Mouse (Mus musculus) embryo, embryonic 11.5 days (tissue): Measurements from ENCODE around the gene Rnf223.

ENCODE experiments used
- DNase-seq: peaks from one replicate; pipeline ENCODE4 v3.0.0-alpha.2; 2012; ENCODE audit warnings: low read depth, low spot score

Gene Rnf223

GRCm38 (mm10) chr4:156130436-156130835 is at the start of gene Rnf223:
Rnf223 (plus strand) TSS chr4:156130513.
- DNase-seq: no peak

- no peak for DNase-seq
Measured at GRCm38 (mm10) chr4:156082621-156083234, 47.6 kb upstream of the Rnf223 start.

DNA sequence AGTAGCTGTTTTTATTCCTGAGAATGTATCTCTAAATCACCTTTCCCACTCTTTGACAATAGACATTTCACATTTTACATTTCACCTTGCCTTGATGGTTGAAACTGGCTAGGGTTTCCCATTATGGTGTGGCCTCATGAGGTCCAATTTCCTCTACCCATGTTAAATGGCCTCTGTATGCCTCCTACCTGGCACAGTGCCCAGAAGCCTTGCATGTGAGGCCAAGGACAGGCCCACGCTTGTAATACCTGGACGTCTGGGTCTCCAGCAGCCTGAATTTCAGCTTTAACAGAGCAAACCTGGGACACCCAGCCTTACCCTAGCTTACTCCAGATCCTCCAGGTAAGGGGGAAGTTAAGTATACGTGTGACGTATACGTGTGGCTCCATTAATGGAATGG is 47.0 kb upstream of the Rnf223 start:
- no peak for DNase-seq

DNA sequence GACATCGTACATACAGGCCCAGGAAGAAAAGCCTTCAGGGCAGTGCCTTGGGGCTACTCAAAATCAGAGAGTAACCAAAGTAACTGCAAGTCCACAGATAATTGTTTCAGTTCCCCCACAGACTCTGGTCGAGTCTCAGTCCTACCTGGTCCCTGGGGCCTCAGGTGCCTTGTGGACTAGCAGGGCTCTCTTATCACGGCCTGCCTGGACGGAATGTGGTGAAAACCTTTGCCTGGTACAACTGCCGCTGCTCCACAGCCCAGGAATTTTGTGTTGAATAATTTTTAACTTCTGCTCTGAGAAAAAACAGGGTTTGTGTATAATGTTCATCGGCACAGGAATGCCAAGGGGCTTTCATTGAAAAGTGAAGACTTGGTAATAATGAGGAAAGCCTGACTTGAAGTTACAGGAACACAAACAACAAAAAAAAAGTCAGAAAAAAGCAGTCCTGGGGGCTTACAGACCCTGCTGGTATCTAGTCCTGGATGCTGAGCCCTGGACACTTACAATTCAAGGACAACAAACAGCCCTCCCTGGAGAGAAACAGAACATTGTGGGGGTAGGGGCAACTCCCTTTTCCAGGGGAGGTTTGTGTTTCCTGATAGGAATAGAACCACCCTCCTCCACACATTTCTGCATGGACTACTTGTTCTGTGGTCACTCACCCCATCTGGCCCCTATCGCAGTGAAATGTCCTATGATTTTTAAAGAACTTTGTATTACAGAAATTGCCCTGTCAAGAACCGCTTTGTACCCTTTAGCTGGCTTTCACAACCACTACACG is 46.0 kb upstream of the Rnf223 start:
- DNase-seq: no peak

DNA sequence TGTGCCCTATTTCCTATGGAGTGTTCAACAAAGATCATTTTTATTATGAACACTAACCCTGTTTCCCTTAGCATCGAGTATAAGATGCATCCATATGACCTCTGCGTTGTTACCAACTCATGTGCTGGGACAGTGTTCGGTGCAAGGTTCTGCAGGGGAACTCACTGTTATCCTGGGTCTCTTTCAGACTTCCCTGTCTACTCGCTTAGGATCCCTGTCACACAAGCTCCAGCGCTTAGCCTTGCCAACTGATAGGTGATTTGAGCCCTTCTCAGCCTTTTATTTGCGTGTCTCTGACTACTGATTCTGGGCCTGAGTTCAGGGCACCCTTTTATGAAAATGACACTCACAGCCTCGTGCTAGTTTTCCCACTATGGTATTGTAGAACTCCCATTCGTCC is 45.1 kb upstream of the Rnf223 start:
- DNase-seq: no peak

DNA sequence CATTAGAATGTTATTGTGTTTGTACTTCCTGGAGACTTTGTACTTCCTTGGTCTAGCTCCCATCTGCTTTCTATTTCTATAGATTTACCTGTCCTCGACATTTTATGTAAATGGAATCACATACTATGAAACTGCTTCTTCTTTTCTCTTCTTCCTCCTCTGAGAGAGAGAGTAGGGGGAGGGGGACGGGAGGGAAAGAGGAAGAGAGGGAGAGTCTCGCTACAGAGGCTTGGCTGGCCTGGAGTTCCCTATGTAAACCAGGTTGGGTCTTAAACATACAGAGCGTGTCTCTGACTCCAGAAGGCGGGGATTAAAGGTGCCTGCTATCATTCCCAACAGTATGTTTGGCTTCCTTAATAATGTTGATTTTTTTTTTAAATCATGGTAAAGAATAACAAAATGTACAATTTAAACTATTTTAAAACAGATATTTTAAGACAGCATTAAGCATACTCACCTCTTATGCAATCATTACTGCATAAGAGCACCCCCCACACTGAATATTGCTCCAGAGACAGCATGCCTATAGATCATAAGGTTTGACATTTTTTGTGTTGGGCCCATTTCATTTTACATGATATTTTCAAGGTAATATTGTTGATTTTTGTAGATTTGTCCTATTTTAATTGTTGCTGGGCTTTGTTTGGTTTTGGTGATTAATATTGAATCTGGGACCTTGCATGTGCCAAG is 42.8 kb upstream of the Rnf223 start:
- no peak for DNase-seq

DNA sequence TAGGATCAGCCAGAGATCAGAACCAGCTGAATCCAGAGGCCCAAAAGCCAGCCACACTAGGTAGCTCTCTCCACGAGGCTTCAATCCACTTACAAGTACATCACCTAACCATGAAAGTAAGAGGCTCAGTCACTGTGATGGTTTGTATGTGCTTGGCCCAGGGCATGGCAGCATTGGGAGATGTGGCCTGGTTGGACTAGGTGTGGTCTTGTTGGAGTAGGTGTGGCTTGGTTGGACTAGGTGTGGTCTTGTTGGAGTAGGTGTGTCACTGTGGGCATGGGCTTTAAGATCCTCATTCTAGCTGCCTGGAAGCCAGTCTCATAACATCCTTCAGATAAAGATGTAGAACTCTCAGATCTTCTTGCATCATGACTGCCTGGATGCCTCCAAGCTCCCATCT is 39.1 kb upstream of the Rnf223 start:
- DNase-seq: no peak

GRCm38 (mm10) chr4:156092765-156093164 is 37.5 kb upstream of the Rnf223 start:
- no peak for DNase-seq

DNA sequence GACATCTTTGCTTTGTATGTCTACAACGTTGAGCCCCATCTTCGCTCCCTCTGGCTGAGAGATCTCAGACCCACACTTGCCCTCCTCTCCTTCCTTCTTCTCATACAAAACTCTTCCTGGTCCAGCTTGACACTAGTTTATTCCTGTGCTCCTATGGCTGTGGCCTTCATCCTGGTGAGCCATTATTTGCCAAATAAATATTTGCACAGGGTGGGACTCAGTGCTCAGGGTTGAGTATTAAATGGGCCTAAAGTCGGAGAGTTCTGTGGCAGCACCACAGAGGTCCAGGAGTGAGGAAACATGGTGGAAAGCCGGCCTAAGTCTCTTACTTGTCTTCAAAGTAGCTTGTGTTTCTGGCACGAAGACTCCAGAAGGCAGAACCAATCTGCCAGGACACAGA is 36.6 kb upstream of the Rnf223 start:
- DNase-seq: no peak

DNA sequence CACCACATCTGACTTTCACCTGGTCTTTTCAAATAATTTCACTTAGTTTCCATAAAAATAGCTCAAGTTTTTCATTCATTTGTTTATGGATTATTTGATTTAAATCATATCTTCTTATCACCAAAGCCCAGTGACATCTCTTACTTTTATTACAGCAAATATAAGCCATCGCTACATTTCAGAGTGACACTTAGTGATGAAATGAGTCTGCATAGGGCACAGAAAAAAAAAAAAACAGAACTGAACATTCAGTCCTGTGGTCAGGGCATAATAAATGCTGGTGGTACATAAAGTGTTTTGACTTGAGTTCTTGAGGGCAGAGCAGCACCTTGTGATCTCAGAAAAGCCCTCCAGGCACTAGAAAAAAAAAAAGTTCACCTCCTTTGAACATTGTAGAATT is 34.1 kb upstream of the Rnf223 start:
- DNase-seq: no peak

DNA sequence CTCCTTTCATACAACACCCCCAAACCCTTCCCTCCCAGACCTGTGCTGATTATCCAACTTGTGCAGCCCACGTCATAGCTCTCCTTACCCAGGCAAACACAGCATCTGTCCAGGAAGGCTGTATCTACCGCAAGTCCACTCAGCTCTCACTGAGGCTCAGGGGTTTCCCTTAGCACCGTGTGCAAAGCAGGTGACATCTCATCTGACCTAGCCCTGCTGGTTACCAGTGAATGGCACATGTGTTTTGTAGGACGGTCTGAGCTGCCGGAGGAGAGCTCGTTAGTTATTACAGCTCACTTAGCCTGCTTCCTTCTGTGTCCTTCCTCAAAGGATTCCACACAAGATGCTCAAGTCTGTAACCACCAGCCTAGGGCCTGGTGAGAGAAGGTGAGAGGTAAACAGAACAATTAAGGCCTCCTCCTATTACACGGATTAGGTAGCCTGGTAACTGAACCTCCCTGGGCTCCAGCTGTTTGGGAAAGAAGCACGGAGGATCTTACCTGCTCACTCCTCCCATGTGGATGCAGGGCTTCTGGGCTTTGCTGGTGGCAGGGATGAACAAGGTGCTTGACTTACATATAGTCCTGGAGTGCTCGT is 32.4 kb upstream of the Rnf223 start:
- DNase-seq: no peak

DNA sequence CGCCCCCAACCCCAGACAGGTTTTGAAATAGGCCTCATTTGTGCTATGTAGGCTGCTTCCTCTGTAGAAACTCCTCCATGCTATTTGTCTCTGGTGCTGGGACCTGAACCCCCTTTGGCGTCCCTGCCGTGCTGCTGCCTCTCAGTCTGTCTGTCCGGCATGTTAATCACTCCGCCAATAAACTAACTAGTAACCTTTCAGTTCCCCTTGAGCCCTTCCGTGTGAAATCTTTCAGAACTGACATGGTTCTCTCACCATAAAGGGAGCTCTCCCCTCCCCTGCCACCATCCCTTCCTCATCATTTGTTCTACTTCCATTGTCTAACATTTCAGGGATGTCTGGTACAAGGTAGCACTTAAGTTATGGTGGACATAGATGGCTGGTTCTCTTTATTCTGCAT is 30.9 kb upstream of the Rnf223 start:
- no peak for DNase-seq

- no peak for DNase-seq
Measured at GRCm38 (mm10) chr4:156100501-156100900, 29.8 kb upstream of the Rnf223 start.

GRCm38 (mm10) chr4:156101481-156101903 is 28.8 kb upstream of the Rnf223 start:
- no peak for DNase-seq

- no peak for DNase-seq
Measured at GRCm38 (mm10) chr4:156103342-156103741, 27.0 kb upstream of the Rnf223 start.

DNA sequence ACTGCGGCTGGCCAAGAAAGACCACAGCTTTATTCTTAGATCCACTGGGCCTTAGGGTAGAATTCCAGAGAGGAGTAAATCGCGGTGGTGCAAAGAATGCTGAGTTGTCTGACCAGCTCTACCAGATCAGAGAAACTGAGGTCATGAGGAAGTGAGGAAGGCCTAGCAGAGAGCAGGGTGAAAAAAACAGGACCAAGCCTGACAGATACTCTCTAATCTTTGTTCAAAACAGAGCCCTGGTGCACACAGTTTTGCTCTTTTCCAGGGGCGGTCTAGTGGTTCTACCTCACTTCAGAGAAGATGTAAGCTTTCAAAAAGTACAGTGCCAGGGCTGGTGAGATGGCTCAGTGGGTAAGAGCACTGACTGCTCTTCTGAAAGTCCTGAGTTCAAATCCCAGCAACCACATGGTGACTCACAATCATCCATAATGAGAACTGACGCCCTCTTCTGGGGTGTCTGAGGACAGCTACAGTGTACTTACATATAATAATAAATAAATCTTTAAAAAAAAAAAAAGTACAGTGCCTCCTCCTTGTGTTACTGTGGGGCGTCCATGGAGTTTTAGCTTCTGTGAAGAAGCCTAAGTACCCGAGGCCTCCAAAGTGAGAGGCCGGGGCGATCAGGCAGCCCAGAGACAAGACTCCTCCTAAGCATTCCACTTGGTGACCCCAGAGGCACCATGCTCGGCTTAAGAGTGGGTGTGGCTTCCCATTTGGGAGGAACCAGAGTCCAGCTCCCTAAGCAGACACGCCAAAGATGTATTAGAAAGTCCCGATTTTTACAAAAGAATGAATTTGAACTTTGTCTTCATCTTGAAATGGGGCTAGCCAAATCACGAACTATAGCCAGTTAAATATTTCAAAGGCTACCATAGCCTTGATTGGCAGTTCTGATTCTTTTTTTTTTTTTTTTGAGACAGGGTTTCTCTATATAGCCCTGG is 21.4 kb upstream of the Rnf223 start:
- peak; percentile 40 for DNase-seq

- peak; percentile 99 for DNase-seq
Measured at GRCm38 (mm10) chr4:156109570-156110331, 20.6 kb upstream of the Rnf223 start, which contains the start of gene 9430015G10Rik. 9430015G10Rik (plus strand) TSS chr4:156109982.

DNA sequence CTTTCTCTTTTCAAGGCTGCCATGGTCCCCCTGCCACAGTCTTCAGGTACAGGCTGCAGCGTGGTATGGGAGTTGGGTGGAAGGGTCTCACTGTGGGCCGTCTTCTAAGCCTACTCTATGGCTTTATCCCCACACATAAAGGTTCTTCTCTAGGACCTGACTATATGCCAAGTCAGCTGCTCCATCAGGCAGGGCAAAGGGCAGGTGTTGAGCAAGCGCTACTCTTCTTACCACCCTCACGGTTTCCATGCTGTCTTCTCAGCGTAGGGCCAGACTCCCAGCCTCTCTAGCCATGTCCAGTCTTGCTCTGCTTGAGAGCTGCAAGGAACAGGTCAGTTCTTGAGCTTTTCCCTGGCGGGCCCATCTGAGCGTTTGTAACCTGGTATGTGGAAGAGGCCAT is 6.2 kb upstream of the Rnf223 start:
- no peak for DNase-seq

DNA sequence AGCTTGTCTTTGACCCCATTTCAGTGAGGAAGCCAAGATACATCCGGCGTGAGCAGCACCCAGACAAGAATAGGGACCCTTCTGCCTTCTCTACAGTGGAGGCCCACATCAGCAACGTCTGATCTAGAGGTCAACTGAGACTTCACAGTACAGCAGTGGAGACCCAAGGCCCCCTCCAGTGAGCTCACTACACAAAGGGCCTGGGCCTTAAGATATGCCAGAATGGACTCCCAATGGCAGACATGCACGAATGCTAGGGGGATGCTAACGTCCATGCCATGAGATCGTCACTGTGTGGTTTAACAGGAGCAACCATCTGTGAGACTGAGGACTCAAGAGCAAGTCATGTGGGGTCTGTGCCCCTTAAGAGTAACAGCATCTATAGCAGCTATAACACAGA is 4.9 kb upstream of the Rnf223 start:
- no peak for DNase-seq

GRCm38 (mm10) chr4:156126841-156127240 is 3.5 kb upstream of the Rnf223 start:
- DNase-seq: no peak
